Mouse (Mus musculus): ENCODE measurements around the gene H2-Q6.

DNA sequence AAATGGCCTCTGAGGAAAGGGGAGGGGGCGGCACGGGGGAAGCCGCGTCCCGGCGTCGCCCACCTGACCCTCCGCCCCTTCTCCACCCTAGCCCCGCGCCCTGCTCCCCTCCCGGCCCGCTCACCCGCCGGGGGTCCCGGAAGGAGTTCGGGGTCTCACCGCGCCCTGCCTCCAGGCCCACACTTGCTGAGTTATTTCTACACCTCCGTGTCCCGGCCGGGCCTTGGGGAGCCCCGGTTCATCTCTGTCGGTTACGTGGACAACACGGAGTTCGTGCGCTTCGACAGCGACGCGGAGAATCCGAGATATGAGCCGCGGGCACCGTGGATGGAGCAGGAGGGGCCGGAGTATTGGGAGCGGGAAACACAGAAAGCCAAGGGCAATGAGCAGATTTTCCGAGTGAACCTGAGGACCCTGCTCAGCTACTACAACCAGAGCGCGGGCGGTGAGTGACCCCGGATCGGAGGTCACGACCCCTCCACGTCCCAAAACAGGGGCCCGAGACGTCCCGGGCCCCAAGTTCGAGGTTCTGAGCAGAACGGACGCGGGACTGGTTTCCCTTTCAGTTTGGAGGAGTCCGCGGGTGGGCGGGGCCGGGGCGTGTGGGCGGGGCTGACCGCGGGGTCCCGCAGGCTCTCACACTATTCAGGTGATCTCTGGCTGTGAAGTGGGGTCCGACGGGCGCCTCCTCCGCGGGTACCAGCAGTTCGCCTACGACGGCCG is 44.8 kb upstream of the H2-Q6 start:
- TF ChIP-seq EP300 (IDR thresholded peaks at IDR 0.05; ENCODE audit: low read depth) = no peak
- TF ChIP-seq CTCF (IDR thresholded peaks at IDR 0.05; ENCODE audit: low read depth) = no peak

Measured in heart, postnatal 0 days (tissue).